Mouse (Mus musculus): Measurements from ENCODE around the gene Ddx11. TPM values are rescaled to one million over a fixed set of nuclear protein-coding genes. Genes with fewer than 3 reads are reported as not detected.
"Not testable (repeated sequence)": the region's sequence is repeated elsewhere in the genome, so short reads cannot be mapped to it uniquely, and the experiment has no call there.

Gene Ddx11
- polyA plus RNA-seq, 1 experiment from 2014 or later: 4.8 TPM

GRCm38 (mm10) chr17:66131212-66131611 is 7.9 kb downstream of the Ddx11 start:
- Histone ChIP-seq H3K9ac (ENCODE audit: low read depth, low read length) (no peak overlapping the region), H3K27ac (ENCODE audit: low read depth, low read length) (no peak overlapping the region), H3K9me3 (ENCODE audit: control insufficient read depth, low read length) (no peaks in the 10 kb centered on the region), H3K4me2 (ENCODE audit: low read length) (no peak overlapping the region), H3K27me3 (replicated peaks; ENCODE audit: control insufficient read depth, insufficient read depth, low read length) (no peaks in the 10 kb centered on the region), H3K4me1 (ENCODE audit: control insufficient read depth, insufficient read depth, low read depth, low read length) (no peaks in the 10 kb centered on the region), H3K36me3 (ENCODE audit: control insufficient read depth, insufficient read depth, low read length) (peaks cover 13% of the 10 kb centered on the region), H3K4me3 (ENCODE audit: low read length) (no peak overlapping the region)
- ATAC-seq: no peak
- WGBS: 97% methylated on average over 4 of the region's 4 CpGs

GRCm38 (mm10) chr17:66152706-66153662 is 29.7 kb downstream of the Ddx11 start:
- H3K4me2 ChIP-seq (ENCODE audit: low read length); H3K4me1 ChIP-seq (ENCODE audit: control insufficient read depth, insufficient read depth, low read depth, low read length); H3K9ac ChIP-seq (ENCODE audit: low read depth, low read length); H3K27me3 ChIP-seq (replicated peaks; ENCODE audit: control insufficient read depth, insufficient read depth, low read length); H3K9me3 ChIP-seq (ENCODE audit: control insufficient read depth, low read length); H3K27ac ChIP-seq (ENCODE audit: low read depth, low read length); H3K4me3 ChIP-seq (ENCODE audit: low read length); H3K36me3 ChIP-seq (ENCODE audit: control insufficient read depth, insufficient read depth, low read length): not testable (repeated sequence)
- ATAC-seq: peak; percentile 83
- WGBS: 74% methylated on average over 5 of the region's 8 CpGs

- not testable (repeated sequence) for H3K4me2 ChIP-seq (ENCODE audit: low read length); H3K9me3 ChIP-seq (ENCODE audit: control insufficient read depth, low read length); H3K9ac ChIP-seq (ENCODE audit: low read depth, low read length); H3K27ac ChIP-seq (ENCODE audit: low read depth, low read length); H3K4me3 ChIP-seq (ENCODE audit: low read length); H3K4me1 ChIP-seq (ENCODE audit: control insufficient read depth, insufficient read depth, low read depth, low read length); H3K27me3 ChIP-seq (replicated peaks; ENCODE audit: control insufficient read depth, insufficient read depth, low read length); H3K36me3 ChIP-seq (ENCODE audit: control insufficient read depth, insufficient read depth, low read length)
- ATAC-seq: 0 out of 2 replicates have a peak, but pooled peaks have one; percentile 40
- 92% methylated on average over 4 of the region's 4 CpGs for WGBS
Observed at GRCm38 (mm10) chr17:66153735-66154423, 30.6 kb downstream of the Ddx11 start.

- Histone ChIP-seq H3K4me3 (ENCODE audit: low read length) (no peak overlapping the region), H3K36me3 (ENCODE audit: control insufficient read depth, insufficient read depth, low read length) (no peaks in the 10 kb centered on the region; the same call in 1 of the 2 replicates), H3K27ac (ENCODE audit: low read depth, low read length) (no peak overlapping the region), H3K9me3 (ENCODE audit: control insufficient read depth, low read length) (no peaks in the 10 kb centered on the region), H3K4me1 (ENCODE audit: control insufficient read depth, insufficient read depth, low read depth, low read length) (no peaks in the 10 kb centered on the region), H3K27me3 (replicated peaks; ENCODE audit: control insufficient read depth, insufficient read depth, low read length) (no peaks in the 10 kb centered on the region), H3K4me2 (ENCODE audit: low read length) (no peak overlapping the region), H3K9ac (ENCODE audit: low read depth, low read length) (no peak overlapping the region)
- 68% methylated on average over 2 of the region's 2 CpGs for WGBS
- ATAC-seq: no peak
Observed at GRCm38 (mm10) chr17:66154876-66155275, 31.6 kb downstream of the Ddx11 start.

GRCm38 (mm10) chr17:66158271-66158670 is 35.0 kb downstream of the Ddx11 start:
- Histone ChIP-seq H3K4me3 (ENCODE audit: low read length) (no peak overlapping the region), H3K9ac (ENCODE audit: low read depth, low read length) (no peak overlapping the region), H3K27me3 (replicated peaks; ENCODE audit: control insufficient read depth, insufficient read depth, low read length) (no peaks in the 10 kb centered on the region), H3K9me3 (ENCODE audit: control insufficient read depth, low read length) (no peaks in the 10 kb centered on the region), H3K36me3 (ENCODE audit: control insufficient read depth, insufficient read depth, low read length) (no peaks in the 10 kb centered on the region), H3K27ac (ENCODE audit: low read depth, low read length) (no peak overlapping the region), H3K4me1 (ENCODE audit: control insufficient read depth, insufficient read depth, low read depth, low read length) (no peaks in the 10 kb centered on the region), H3K4me2 (ENCODE audit: low read length) (no peak overlapping the region)
- 91% methylated on average over 5 of the region's 5 CpGs for WGBS
- no peak for ATAC-seq

- ATAC-seq; H3K4me3 ChIP-seq (ENCODE audit: low read length); H3K4me1 ChIP-seq (ENCODE audit: control insufficient read depth, insufficient read depth, low read depth, low read length); H3K4me2 ChIP-seq (ENCODE audit: low read length); H3K9me3 ChIP-seq (ENCODE audit: control insufficient read depth, low read length); H3K9ac ChIP-seq (ENCODE audit: low read depth, low read length); H3K36me3 ChIP-seq (ENCODE audit: control insufficient read depth, insufficient read depth, low read length); H3K27ac ChIP-seq (ENCODE audit: low read depth, low read length); H3K27me3 ChIP-seq (replicated peaks; ENCODE audit: control insufficient read depth, insufficient read depth, low read length): not testable (repeated sequence)
- 97% methylated on average over 5 of the region's 5 CpGs for WGBS
Observed at GRCm38 (mm10) chr17:66167141-66167540, 43.8 kb downstream of the Ddx11 start.

GRCm38 (mm10) chr17:66170971-66171370 is 47.7 kb downstream of the Ddx11 start:
- not testable (repeated sequence) for H3K36me3 ChIP-seq (ENCODE audit: control insufficient read depth, insufficient read depth, low read length); H3K27me3 ChIP-seq (replicated peaks; ENCODE audit: control insufficient read depth, insufficient read depth, low read length); H3K4me1 ChIP-seq (ENCODE audit: control insufficient read depth, insufficient read depth, low read depth, low read length); H3K27ac ChIP-seq (ENCODE audit: low read depth, low read length); H3K9me3 ChIP-seq (ENCODE audit: control insufficient read depth, low read length); H3K9ac ChIP-seq (ENCODE audit: low read depth, low read length); H3K4me3 ChIP-seq (ENCODE audit: low read length); H3K4me2 ChIP-seq (ENCODE audit: low read length); ATAC-seq
- WGBS: 92% methylated on average over 15 of the region's 15 CpGs

- no peak overlapping the region for H3K9ac ChIP-seq (ENCODE audit: low read depth, low read length)
- H3K4me1 ChIP-seq (ENCODE audit: control insufficient read depth, insufficient read depth, low read depth, low read length): no peaks in the 10 kb centered on the region
- no peaks in the 10 kb centered on the region for H3K36me3 ChIP-seq (ENCODE audit: control insufficient read depth, insufficient read depth, low read length)
- ATAC-seq: no peak
- H3K9me3 ChIP-seq (ENCODE audit: control insufficient read depth, low read length): no peaks in the 10 kb centered on the region
- WGBS: 88% methylated on average over 8 of the region's 8 CpGs
- no peak overlapping the region for H3K27ac ChIP-seq (ENCODE audit: low read depth, low read length)
- no peak overlapping the region for H3K4me2 ChIP-seq (ENCODE audit: low read length)
- H3K4me3 ChIP-seq (ENCODE audit: low read length): no peak overlapping the region
- no peaks in the 10 kb centered on the region for H3K27me3 ChIP-seq (replicated peaks; ENCODE audit: control insufficient read depth, insufficient read depth, low read length)
Observed at GRCm38 (mm10) chr17:66190577-66190976, 67.3 kb downstream of the Ddx11 start.

GRCm38 (mm10) chr17:66197041-66197440 is 73.7 kb downstream of the Ddx11 start:
- 45% methylated on average over 3 of the region's 3 CpGs for WGBS
- no peak overlapping the region for H3K4me2 ChIP-seq (ENCODE audit: low read length)
- no peak for ATAC-seq

More at GRCm38 (mm10) chr17:66197041-66197440, 73.7 kb downstream of the Ddx11 start:
- H3K27me3 ChIP-seq (replicated peaks; ENCODE audit: control insufficient read depth, insufficient read depth, low read length): no peaks in the 10 kb centered on the region
- no peak overlapping the region for H3K4me3 ChIP-seq (ENCODE audit: low read length)
- no peaks in the 10 kb centered on the region for H3K4me1 ChIP-seq (ENCODE audit: control insufficient read depth, insufficient read depth, low read depth, low read length)
- no peaks in the 10 kb centered on the region for H3K36me3 ChIP-seq (ENCODE audit: control insufficient read depth, insufficient read depth, low read length)
- no peaks in the 10 kb centered on the region for H3K9me3 ChIP-seq (ENCODE audit: control insufficient read depth, low read length)
- no peak overlapping the region for H3K27ac ChIP-seq (ENCODE audit: low read depth, low read length)
- H3K9ac ChIP-seq (ENCODE audit: low read depth, low read length): no peak overlapping the region

Data from hindbrain, embryonic 16.5 days (tissue).